Mouse (Mus musculus) CD4-positive, CD25-positive, alpha-beta regulatory T cell, adult 2 months (primary cell): ENCODE results near the gene Fbxo42.
A peak's percentile ranks its signal among the peaks of the same experiment; 100 is the strongest.

Source experiments
- DNase-seq: peaks from one replicate; pipeline ENCODE4 v3.0.0-alpha.2; 2012; ENCODE audit warnings: low read depth, low spot score

Fbxo42 gene

GRCm38 (mm10) chr4:141147112-141148008 lies at the start of gene Fbxo42:
Gene Fbxo42, plus strand, starts transcription at chr4:141147913.
- DNase-seq, result peak; percentile 98

- DNase-seq, result no peak
Observed at GRCm38 (mm10) chr4:141098935-141099334, 48.8 kb upstream of the Fbxo42 start.

GRCm38 (mm10) chr4:141099956-141100355 lies 47.8 kb upstream of the Fbxo42 start:
- no peak for DNase-seq

- DNase-seq, result no peak
Observed at GRCm38 (mm10) chr4:141101291-141101690, 46.4 kb upstream of the Fbxo42 start.

- peak; percentile 27 for DNase-seq
Observed at GRCm38 (mm10) chr4:141101855-141102254, 45.9 kb upstream of the Fbxo42 start.

- DNase-seq, result no peak
Observed at GRCm38 (mm10) chr4:141106526-141107183, 41.1 kb upstream of the Fbxo42 start.

GRCm38 (mm10) chr4:141108196-141108732 lies 39.4 kb upstream of the Fbxo42 start:
- DNase-seq, result no peak

- no peak for DNase-seq
Observed at GRCm38 (mm10) chr4:141113831-141114230, 33.9 kb upstream of the Fbxo42 start.

- no peak for DNase-seq
Observed at GRCm38 (mm10) chr4:141114521-141114981, 33.2 kb upstream of the Fbxo42 start.

- DNase-seq, result no peak
Observed at GRCm38 (mm10) chr4:141115398-141115797, 32.3 kb upstream of the Fbxo42 start.

GRCm38 (mm10) chr4:141118691-141119090 lies 29.0 kb upstream of the Fbxo42 start:
- no peak for DNase-seq

- peak; percentile 65 for DNase-seq
Observed at GRCm38 (mm10) chr4:141120700-141121099, 27.0 kb upstream of the Fbxo42 start.

- DNase-seq, result no peak
Observed at GRCm38 (mm10) chr4:141122663-141123062, 25.1 kb upstream of the Fbxo42 start.

- DNase-seq, result no peak
Observed at GRCm38 (mm10) chr4:141123065-141123464, 24.6 kb upstream of the Fbxo42 start.

- DNase-seq, result peak; percentile 28
Observed at GRCm38 (mm10) chr4:141129190-141129710, 18.5 kb upstream of the Fbxo42 start.

- DNase-seq, result no peak
Observed at GRCm38 (mm10) chr4:141130704-141131342, 16.9 kb upstream of the Fbxo42 start.

- DNase-seq, result no peak
Observed at GRCm38 (mm10) chr4:141131531-141132061, 16.1 kb upstream of the Fbxo42 start.

GRCm38 (mm10) chr4:141132191-141132590 lies 15.5 kb upstream of the Fbxo42 start:
- DNase-seq, result no peak

GRCm38 (mm10) chr4:141133227-141133626 lies 14.5 kb upstream of the Fbxo42 start:
- no peak for DNase-seq

- no peak for DNase-seq
Observed at GRCm38 (mm10) chr4:141134031-141134441, 13.7 kb upstream of the Fbxo42 start.
